In genomic region chr6:54399194-54399923, GRCm38 (mm10) we compare ENCODE assay signal across 13 mouse cellular contexts. TPM values are rescaled to one million over a fixed set of nuclear protein-coding genes. Genes with fewer than 3 reads are reported as not detected.
A peak's percentile ranks its signal among the peaks of the same experiment; 100 is the strongest.
DNase-seq lines count a peak whose midpoint lies in the region; ATAC-seq and TF ChIP-seq lines count a peak whose summit lies in the region.
"Had no signal": no experiment of that assay in that cellular context is flagged by ENCODE, and none has a peak within 500 bp of the region (broad histone marks: within the 10 kb centered on the region; RNA-seq: fewer than 3 reads in every experiment).

No protein-coding gene starts in this region.

- intact Hi-C loops in heart, postnatal 36 days (cut with DNase I) = no loop called here

- no peak overlapping the region for H3K4me2 ChIP-seq in lung, embryonic 15.5 days
- H3K4me2 ChIP-seq in heart, embryonic 14.5 days (ENCODE audit: low read length) = 0 out of 2 replicates have a peak overlapping the region, but pooled peaks have one; percentile 12
- no peak overlapping the region for H3K4me2 ChIP-seq in midbrain, embryonic 16.5 days (ENCODE audit: low read length)

- no peaks in the 10 kb centered on the region for H3K36me3 ChIP-seq in lung, embryonic 15.5 days
- no peaks in the 10 kb centered on the region for H3K36me3 ChIP-seq in heart, embryonic 14.5 days (ENCODE audit: control insufficient read depth, insufficient read depth, low read length)
- no peaks in the 10 kb centered on the region for H3K36me3 ChIP-seq in midbrain, embryonic 16.5 days (ENCODE audit: control insufficient read depth, insufficient read depth, low read length)

- TF ChIP-seq POLR2A in lung, adult 2 months (IDR thresholded peaks at IDR 0.05; ENCODE audit: borderline replicate concordance, extremely low read depth, low read depth, low read length) = no peak

- no peak overlapping the region for H3K4me3 ChIP-seq in lung, embryonic 15.5 days
- H3K4me3 ChIP-seq in lung, adult 2 months (replicated peaks; ENCODE audit: extremely low read depth, low read depth, low read length) = no peak overlapping the region
- no peak overlapping the region for H3K4me3 ChIP-seq in heart, embryonic 14.5 days (ENCODE audit: control insufficient read depth in 1 of 2, insufficient read depth in 1 of 2, low read depth in 1 of 2, low read length in 2 of 2)
- H3K4me3 ChIP-seq in midbrain, embryonic 16.5 days (ENCODE audit: low read depth, low read length) = no peak overlapping the region
- H3K4me3 ChIP-seq: left cerebral cortex, adult 2 months had no signal

- H3K9ac ChIP-seq in lung, embryonic 15.5 days = no peak overlapping the region
- no peak overlapping the region; the same call in 1 of the 2 replicates for H3K9ac ChIP-seq in heart, embryonic 14.5 days (ENCODE audit: low read length)
- H3K9ac ChIP-seq in midbrain, embryonic 16.5 days (ENCODE audit: low read depth, low read length) = 0 out of 2 replicates have a peak overlapping the region, but pooled peaks have one; percentile 14
- H3K9ac ChIP-seq: liver, embryonic 14.5 days had no signal

- H3K27ac ChIP-seq in lung, embryonic 15.5 days = 0 out of 2 replicates have a peak overlapping the region, but pooled peaks have one; percentile 2
- H3K27ac ChIP-seq in heart, embryonic 14.5 days (replicated peaks in 1 of 2; ENCODE audit: control insufficient read depth in 1 of 2, insufficient read depth in 1 of 2, low read depth in 2 of 2, low read length in 2 of 2) = peak overlapping the region; percentile 9 to 74
- 0 out of 2 replicates have a peak overlapping the region, but pooled peaks have one; percentile 17 for H3K27ac ChIP-seq in midbrain, embryonic 16.5 days (ENCODE audit: low read length)
- H3K27ac ChIP-seq: left cerebral cortex, adult 2 months; liver, embryonic 14.5 days had no signal

- peak; percentile 57 to 69 for DNase-seq in heart, adult 18-20 months
- DNase-seq in heart, postnatal 36 days = no peak
- DNase-seq in lung, adult 2 months = no peak
- DNase-seq in testis, postnatal 14 days (ENCODE audit: low spot score) = no peak
- DNase-seq in spleen, adult 12 weeks (ENCODE audit: low spot score) = no peak
- DNase-seq: cerebellum, postnatal 14 days; gastrocnemius, postnatal 14 days had no signal

- no peak for ATAC-seq in lung, embryonic 15.5 days (ENCODE audit: borderline replicate concordance, extremely low read depth, low FRiP score, low TSS enrichment)
- ATAC-seq in heart, embryonic 14.5 days (ENCODE audit: insufficient number of reproducible peaks, insufficient read depth, low FRiP score, low read depth) = 0 out of 2 replicates have a peak, but pooled peaks have one; percentile 54
- ATAC-seq in midbrain, embryonic 16.5 days = no peak
- ATAC-seq: intestine, embryonic 16.5 days had no signal

- H3K27me3 ChIP-seq in lung, embryonic 15.5 days = no peaks in the 10 kb centered on the region
- H3K27me3 ChIP-seq in heart, embryonic 14.5 days (ENCODE audit: control insufficient read depth, insufficient read depth, low read length) = no peaks in the 10 kb centered on the region
- H3K27me3 ChIP-seq in midbrain, embryonic 16.5 days (ENCODE audit: control insufficient read depth, insufficient read depth, low read depth, low read length) = no peaks in the 10 kb centered on the region

- no peaks in the 10 kb centered on the region for H3K9me3 ChIP-seq in lung, embryonic 15.5 days
- no peaks in the 10 kb centered on the region for H3K9me3 ChIP-seq in heart, embryonic 14.5 days (ENCODE audit: control insufficient read depth, low read length)
- H3K9me3 ChIP-seq in midbrain, embryonic 16.5 days (replicated peaks; ENCODE audit: control insufficient read depth, low read length, poor library complexity, severe bottlenecking) = no peaks in the 10 kb centered on the region

- 20% methylated on average over 11 of the region's 11 CpGs for WGBS in lung, embryonic 15.5 days
- 24% methylated on average over 11 of the region's 11 CpGs for WGBS in lung, adult 2 months
- 35% methylated on average over 11 of the region's 11 CpGs for WGBS in heart, embryonic 14.5 days
- 38% methylated on average over 11 of the region's 11 CpGs for WGBS in midbrain, embryonic 16.5 days

- no peak for TF ChIP-seq CTCF in lung, adult 2 months (IDR thresholded peaks at IDR 0.05; ENCODE audit: insufficient read depth, low read length)

- H3K4me1 ChIP-seq in lung, embryonic 15.5 days = peaks cover 9% of the 10 kb centered on the region
- peaks cover 2% of the 10 kb centered on the region for H3K4me1 ChIP-seq in lung, adult 2 months (ENCODE audit: control insufficient read depth, insufficient read depth, low read length)
- peaks cover 0 to 12% of the 10 kb centered on the region in 2 experiments; a peak in 2 of 4 replicates for H3K4me1 ChIP-seq in heart, embryonic 14.5 days (ENCODE audit: control insufficient read depth in 2 of 2, insufficient read depth in 2 of 2, low read length in 2 of 2)
- H3K4me1 ChIP-seq in midbrain, embryonic 16.5 days (ENCODE audit: control insufficient read depth, insufficient read depth, low read length) = peaks cover 4% of the 10 kb centered on the region; the same call in 1 of the 2 replicates

RNA-seq across cellular contexts. Expression of gene Wipf3, which starts 30.0 kb away (rescaled TPM):
- 10 to 100 TPM; 28.6 to 32.7 TPM for total RNA-seq in heart, adult 18-20 months (2021)
- total RNA-seq in heart, postnatal 36 days (2021) = 10 to 100 TPM; 37.7 to 40.2 TPM
- 1.2 and 1.5 TPM in 2 replicates for polyA plus RNA-seq in lung, embryonic 15.5 days (2015; fragmentation: Nextera tagmentation; extraction: Ambion mirVana)
- 4.6 and 5.0 TPM in 2 replicates for polyA plus RNA-seq in lung, adult 2 months (2012; rRNA removed)
- polyA plus RNA-seq in heart, embryonic 14.5 days (2014; fragmentation: Nextera tagmentation; extraction: Ambion mirVana) = 6.5 and 6.9 TPM in 2 replicates
- 3.6 and 5.0 TPM in 2 replicates for polyA plus RNA-seq in midbrain, embryonic 16.5 days (2015; fragmentation: Nextera tagmentation; extraction: Ambion mirVana)

Comparison
In these comparisons a context has a peak if more than half of its experiments do, and no peak if none do; other contexts are left out.
1. DNase-seq: peak in heart, adult 18-20 months (2 of 2); none in heart, postnatal 36 days (0 of 2), lung, adult 2 months (single experiment), testis, postnatal 14 days (single experiment) and spleen, adult 12 weeks (single experiment).
2. Peak in every context shown above with its lines, with median percentiles within 50 percentile points of each other: H3K27ac ChIP-seq.